Mouse (Mus musculus): ENCODE data around the gene Sectm1b. TPM values are rescaled to one million over a fixed set of nuclear protein-coding genes. Genes with fewer than 3 reads are reported as not detected.
A peak's percentile ranks its signal among the peaks of the same experiment; 100 is the strongest.
"Not testable (repeated sequence)": the region's sequence is repeated elsewhere in the genome, so short reads cannot be mapped to it uniquely, and the experiment has no call there.

Sectm1b gene
- polyA plus RNA-seq, 1 experiment from 2014 or later: not detected

DNA sequence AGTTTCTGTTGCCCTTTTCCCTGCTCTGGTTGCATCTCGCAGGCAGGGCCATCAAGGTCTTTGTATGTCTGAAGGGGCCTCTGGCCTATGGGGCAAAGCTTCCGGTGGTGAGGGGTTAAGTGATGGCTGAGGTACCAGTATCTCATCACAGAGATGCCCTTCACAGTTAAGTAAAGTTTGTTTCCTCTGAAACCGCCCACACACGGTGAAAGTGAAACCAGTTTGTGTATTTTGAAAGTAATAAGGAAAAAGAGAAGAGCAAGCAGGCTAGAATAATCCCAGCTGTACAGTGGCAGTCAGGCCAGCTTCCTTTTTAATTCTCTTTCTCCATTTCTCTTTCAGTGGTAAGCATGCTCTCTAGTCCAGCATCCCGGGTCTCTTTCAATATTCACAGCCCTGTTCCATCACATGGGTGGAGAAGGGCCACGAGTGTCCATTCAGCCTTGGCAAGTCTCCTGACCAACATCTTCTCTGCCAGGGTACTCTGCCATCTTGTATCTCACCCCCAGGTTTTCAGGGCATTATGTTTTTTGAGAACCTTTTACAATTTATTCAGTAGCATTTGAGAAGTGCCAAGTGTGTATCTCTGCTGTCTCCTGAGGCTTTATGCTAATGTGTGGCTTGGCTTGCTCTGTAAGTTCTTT, 19.6 kb upstream of the Sectm1b start:
- peak overlapping the region; percentile 27; the same call in 1 of the 2 replicates for H3K4me2 ChIP-seq
- H3K9ac ChIP-seq (ENCODE audit: low read depth, low read length): no peak overlapping the region
- H3K27me3 ChIP-seq (replicated peaks; ENCODE audit: control insufficient read depth, insufficient read depth, low read length): no peaks in the 10 kb centered on the region
- H3K4me1 ChIP-seq (replicated peaks; ENCODE audit: control insufficient read depth, insufficient read depth, low read length): 0 out of 2 replicates have a peak, but pooled peaks cover 2% of the 10 kb centered on the region
- ATAC-seq (replicated peaks; ENCODE audit: low FRiP score) (no peak), DNase-seq (ENCODE audit: low spot score) (no peak)
- H3K9me3 ChIP-seq (ENCODE audit: control insufficient read depth, low read length): no peaks in the 10 kb centered on the region
- H3K36me3 ChIP-seq (ENCODE audit: control insufficient read depth, insufficient read depth, low read length): no peaks in the 10 kb centered on the region
- 66% methylated on average over 6 of the region's 6 CpGs for WGBS
- no peak overlapping the region for H3K27ac ChIP-seq (ENCODE audit: low read depth, low read length)
- no peak overlapping the region for H3K4me3 ChIP-seq (ENCODE audit: low read depth, low read length)

DNA sequence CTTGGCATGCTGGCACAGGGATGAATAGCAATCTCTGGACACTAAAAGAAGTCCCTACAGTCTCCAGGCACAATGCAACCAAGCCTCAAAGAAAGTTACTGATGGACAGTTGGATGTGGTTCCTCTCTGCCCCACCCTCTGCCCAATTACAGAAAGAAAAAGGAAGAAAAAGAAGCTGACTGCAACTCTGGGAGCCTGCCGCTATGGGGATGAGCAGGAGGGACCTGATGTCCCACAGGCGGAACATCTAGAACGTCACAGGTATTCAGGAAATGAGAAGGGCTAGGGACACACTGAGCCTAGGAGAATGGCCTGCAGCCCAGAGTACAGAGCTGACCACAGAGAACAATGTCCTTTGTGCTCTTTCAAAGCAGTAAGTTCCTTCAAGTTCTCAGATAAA, 18.9 kb upstream of the Sectm1b start:
- Histone ChIP-seq H3K9ac (ENCODE audit: low read depth, low read length) (no peak overlapping the region), H3K4me1 (replicated peaks; ENCODE audit: control insufficient read depth, insufficient read depth, low read length) (0 out of 2 replicates have a peak, but pooled peaks cover 2% of the 10 kb centered on the region), H3K27me3 (replicated peaks; ENCODE audit: control insufficient read depth, insufficient read depth, low read length) (no peaks in the 10 kb centered on the region), H3K36me3 (ENCODE audit: control insufficient read depth, insufficient read depth, low read length) (no peaks in the 10 kb centered on the region), H3K4me3 (ENCODE audit: low read depth, low read length) (no peak overlapping the region), H3K4me2 (no peak overlapping the region), H3K27ac (ENCODE audit: low read depth, low read length) (no peak overlapping the region), H3K9me3 (ENCODE audit: control insufficient read depth, low read length) (no peaks in the 10 kb centered on the region)
- WGBS: 65% methylated on average over 3 of the region's 3 CpGs
- DNase-seq (ENCODE audit: low spot score) (no peak), ATAC-seq (replicated peaks; ENCODE audit: low FRiP score) (no peak)

DNA sequence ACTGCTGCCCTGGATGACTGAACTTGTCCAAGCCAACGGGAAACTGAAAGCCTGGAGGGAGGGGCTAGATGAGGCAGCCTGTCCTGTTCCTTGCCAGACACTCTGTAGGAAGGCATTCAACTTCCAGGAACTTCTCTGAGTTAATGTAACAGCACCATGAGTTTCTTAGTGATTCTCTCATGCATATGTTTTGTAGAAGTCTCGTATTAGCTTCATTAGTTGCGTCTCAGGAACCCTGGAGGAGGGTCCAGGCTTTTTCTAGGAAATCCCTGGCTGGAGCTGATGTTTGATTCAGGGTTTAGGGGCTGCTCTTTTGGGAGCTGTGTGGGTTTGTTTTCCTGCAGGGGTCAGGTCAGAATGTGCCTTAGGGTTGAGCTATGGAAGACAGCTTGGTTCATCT, 17.8 kb upstream of the Sectm1b start, which contains the start of gene Sectm1a:
TSS of gene Sectm1a (minus strand) at position 101 of the 400 bp plus-strand sequence.
- no peak within 1 kb of the TSS for H3K9ac ChIP-seq (ENCODE audit: low read depth, low read length)
- H3K9me3 ChIP-seq (ENCODE audit: control insufficient read depth, low read length): no peaks in the 10 kb centered on the region
- no peak for DNase-seq (ENCODE audit: low spot score)
- H3K4me1 ChIP-seq (replicated peaks; ENCODE audit: control insufficient read depth, insufficient read depth, low read length): 0 out of 2 replicates have a peak, but pooled peaks cover 2% of the 10 kb centered on the region
- H3K36me3 ChIP-seq (ENCODE audit: control insufficient read depth, insufficient read depth, low read length): no peaks in the 10 kb centered on the region
- H3K4me2 ChIP-seq: no peak within 1 kb of the TSS
- no peaks in the 10 kb centered on the region for H3K27me3 ChIP-seq (replicated peaks; ENCODE audit: control insufficient read depth, insufficient read depth, low read length)
- 64% methylated on average over 3 of the region's 3 CpGs for WGBS
- no peak within 1 kb of the TSS for H3K4me3 ChIP-seq (ENCODE audit: low read depth, low read length)
- H3K27ac ChIP-seq (ENCODE audit: low read depth, low read length): no peak within 1 kb of the TSS
- ATAC-seq (replicated peaks; ENCODE audit: low FRiP score): no peak

DNA sequence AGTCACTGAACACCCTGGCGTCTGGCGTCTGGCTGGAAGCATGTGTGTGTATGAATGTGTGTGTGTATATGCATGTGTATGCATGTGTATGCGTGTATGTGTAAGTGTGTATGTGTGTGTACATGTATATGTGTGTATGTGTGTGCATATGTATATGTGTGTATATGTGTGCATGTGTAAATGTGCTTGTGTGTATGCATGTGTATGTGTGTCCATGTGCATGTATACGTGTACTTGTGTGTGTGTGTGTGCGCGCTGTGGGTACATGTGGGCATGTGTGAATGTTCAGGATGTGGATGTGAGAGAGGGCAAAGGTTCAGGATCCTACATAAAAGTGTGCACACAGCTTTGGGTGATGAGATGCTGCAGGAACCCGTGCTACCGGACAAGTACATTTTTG, 17.0 kb upstream of the Sectm1b start:
- Histone ChIP-seq H3K36me3 (ENCODE audit: control insufficient read depth, insufficient read depth, low read length) (no peaks in the 10 kb centered on the region), H3K27ac (ENCODE audit: low read depth, low read length) (no peak overlapping the region), H3K4me1 (replicated peaks; ENCODE audit: control insufficient read depth, insufficient read depth, low read length) (0 out of 2 replicates have a peak, but pooled peaks cover 2% of the 10 kb centered on the region), H3K27me3 (replicated peaks; ENCODE audit: control insufficient read depth, insufficient read depth, low read length) (no peaks in the 10 kb centered on the region), H3K4me3 (ENCODE audit: low read depth, low read length) (no peak overlapping the region), H3K4me2 (no peak overlapping the region), H3K9ac (ENCODE audit: low read depth, low read length) (no peak overlapping the region), H3K9me3 (ENCODE audit: control insufficient read depth, low read length) (no peaks in the 10 kb centered on the region)
- DNase-seq (ENCODE audit: low spot score): no peak
- WGBS: 88% methylated on average over 8 of the region's 8 CpGs
- no peak for ATAC-seq (replicated peaks; ENCODE audit: low FRiP score)

DNA sequence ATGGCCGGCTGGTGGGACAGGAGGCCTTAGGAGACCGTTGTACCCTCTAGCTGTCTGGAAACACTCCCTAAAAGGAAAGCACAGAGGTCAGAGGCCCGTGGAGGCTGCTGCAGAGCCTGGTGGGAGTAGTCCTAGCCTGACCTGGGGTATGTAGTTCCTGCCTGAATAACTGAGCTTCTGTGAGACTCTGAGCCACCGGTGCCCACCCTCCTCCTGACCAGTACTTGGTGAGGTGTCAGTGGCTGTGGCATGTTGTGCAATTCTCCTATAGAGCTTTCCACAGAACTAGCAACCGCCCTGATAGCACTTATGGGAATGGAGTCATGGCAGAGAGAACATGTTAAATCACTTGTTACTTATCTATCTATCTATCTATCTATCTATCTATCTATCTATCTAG, 12.3 kb upstream of the Sectm1b start:
- ATAC-seq (replicated peaks; ENCODE audit: low FRiP score): no peak
- H3K4me1 ChIP-seq (replicated peaks; ENCODE audit: control insufficient read depth, insufficient read depth, low read length): no peaks in the 10 kb centered on the region
- DNase-seq (ENCODE audit: low spot score): no peak
- WGBS: 78% methylated on average over 5 of the region's 5 CpGs
- H3K27ac ChIP-seq (ENCODE audit: low read depth, low read length): no peak overlapping the region
- H3K9me3 ChIP-seq (ENCODE audit: control insufficient read depth, low read length): no peaks in the 10 kb centered on the region
- no peak overlapping the region for H3K9ac ChIP-seq (ENCODE audit: low read depth, low read length)
- H3K4me3 ChIP-seq (ENCODE audit: low read depth, low read length): no peak overlapping the region
- H3K36me3 ChIP-seq (ENCODE audit: control insufficient read depth, insufficient read depth, low read length): no peaks in the 10 kb centered on the region
- no peaks in the 10 kb centered on the region for H3K27me3 ChIP-seq (replicated peaks; ENCODE audit: control insufficient read depth, insufficient read depth, low read length)
- no peak overlapping the region for H3K4me2 ChIP-seq

DNA sequence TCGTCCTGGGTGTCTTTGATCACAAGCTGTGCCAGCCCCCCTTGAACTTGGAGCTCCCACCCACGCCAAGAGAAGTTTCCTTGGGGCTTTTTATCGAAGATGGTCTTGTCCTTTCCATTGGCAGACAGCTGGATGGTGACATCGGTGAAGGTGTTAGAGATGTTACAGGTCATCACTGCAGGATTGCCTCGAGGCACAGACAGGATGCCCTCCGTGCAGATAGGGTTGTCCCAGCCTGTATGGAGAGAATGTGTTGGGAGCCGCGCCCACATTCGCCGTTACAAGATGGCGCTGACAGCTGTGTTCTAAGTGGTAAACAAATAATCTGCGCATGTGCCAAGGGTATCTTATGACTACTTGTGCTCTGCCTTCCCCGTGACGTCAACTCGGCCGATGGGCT, 6.3 kb upstream of the Sectm1b start:
- H3K36me3 ChIP-seq (ENCODE audit: control insufficient read depth, insufficient read depth, low read length); H3K4me3 ChIP-seq (ENCODE audit: low read depth, low read length); H3K9ac ChIP-seq (ENCODE audit: low read depth, low read length); ATAC-seq (replicated peaks; ENCODE audit: low FRiP score); H3K27me3 ChIP-seq (replicated peaks; ENCODE audit: control insufficient read depth, insufficient read depth, low read length); H3K4me1 ChIP-seq (replicated peaks; ENCODE audit: control insufficient read depth, insufficient read depth, low read length); H3K27ac ChIP-seq (ENCODE audit: low read depth, low read length); H3K9me3 ChIP-seq (ENCODE audit: control insufficient read depth, low read length); H3K4me2 ChIP-seq; DNase-seq (ENCODE audit: low spot score): not testable (repeated sequence)
- WGBS: 88% methylated on average over 12 of the region's 16 CpGs

DNA sequence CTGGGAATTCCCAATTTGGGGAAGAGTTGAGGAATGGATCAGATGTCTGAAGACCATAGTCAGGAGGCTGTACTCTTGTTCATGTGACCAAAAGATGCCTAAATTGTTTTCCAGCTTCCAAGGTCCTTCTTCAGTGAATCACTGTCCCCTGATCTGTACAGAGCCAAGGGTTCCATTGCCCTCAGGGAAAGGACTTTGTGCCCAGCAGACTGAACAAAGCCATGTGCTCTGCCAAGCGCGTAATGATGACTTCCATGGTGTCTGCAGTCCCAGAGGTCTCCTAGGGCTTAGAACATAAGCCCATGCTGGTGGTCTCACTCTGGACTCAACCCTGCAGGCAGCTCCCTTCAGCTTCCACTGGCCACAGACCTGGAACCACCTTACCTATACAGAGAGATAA, 4.5 kb upstream of the Sectm1b start:
- Histone ChIP-seq H3K9ac (ENCODE audit: low read depth, low read length) (no peak overlapping the region), H3K36me3 (ENCODE audit: control insufficient read depth, insufficient read depth, low read length) (no peaks in the 10 kb centered on the region), H3K4me2 (no peak overlapping the region), H3K9me3 (ENCODE audit: control insufficient read depth, low read length) (no peaks in the 10 kb centered on the region), H3K4me1 (replicated peaks; ENCODE audit: control insufficient read depth, insufficient read depth, low read length) (no peaks in the 10 kb centered on the region), H3K4me3 (ENCODE audit: low read depth, low read length) (no peak overlapping the region), H3K27ac (ENCODE audit: low read depth, low read length) (no peak overlapping the region), H3K27me3 (replicated peaks; ENCODE audit: control insufficient read depth, insufficient read depth, low read length) (no peaks in the 10 kb centered on the region)
- ATAC-seq (replicated peaks; ENCODE audit: low FRiP score) (no peak), DNase-seq (ENCODE audit: low spot score) (no peak)
- WGBS: 94% methylated on average over 2 of the region's 2 CpGs

DNA sequence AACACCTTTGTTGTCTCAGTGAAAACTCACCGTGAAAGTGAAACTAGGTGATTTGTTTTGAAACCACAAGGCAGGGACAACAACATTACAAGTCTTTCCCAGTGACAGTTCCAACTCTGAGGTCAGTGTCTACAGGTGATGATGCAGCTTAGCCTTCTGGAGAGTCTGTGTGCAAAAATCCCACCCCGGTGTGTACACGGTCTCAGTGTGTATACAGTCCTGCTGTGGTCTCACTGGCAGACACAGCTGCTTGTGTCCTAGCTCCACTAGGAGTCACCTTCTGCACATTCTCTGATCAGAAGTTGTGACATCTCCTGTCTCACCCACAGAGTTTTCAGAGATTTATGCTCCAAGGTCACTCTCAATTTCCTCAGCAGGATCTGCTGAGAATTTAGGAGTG, 828 bp upstream of the Sectm1b start:
- DNase-seq (ENCODE audit: low spot score) (no peak), ATAC-seq (replicated peaks; ENCODE audit: low FRiP score) (no peak)
- no peaks in the 10 kb centered on the region for H3K9me3 ChIP-seq (ENCODE audit: control insufficient read depth, low read length)
- H3K27ac ChIP-seq (ENCODE audit: low read depth, low read length): no peak overlapping the region
- H3K9ac ChIP-seq (ENCODE audit: low read depth, low read length): no peak overlapping the region
- no peaks in the 10 kb centered on the region for H3K27me3 ChIP-seq (replicated peaks; ENCODE audit: control insufficient read depth, insufficient read depth, low read length)
- H3K36me3 ChIP-seq (ENCODE audit: control insufficient read depth, insufficient read depth, low read length): no peaks in the 10 kb centered on the region
- 68% methylated on average over 3 of the region's 3 CpGs for WGBS
- H3K4me1 ChIP-seq (replicated peaks; ENCODE audit: control insufficient read depth, insufficient read depth, low read length): no peaks in the 10 kb centered on the region
- no peak overlapping the region for H3K4me3 ChIP-seq (ENCODE audit: low read depth, low read length)
- no peak overlapping the region for H3K4me2 ChIP-seq

DNA sequence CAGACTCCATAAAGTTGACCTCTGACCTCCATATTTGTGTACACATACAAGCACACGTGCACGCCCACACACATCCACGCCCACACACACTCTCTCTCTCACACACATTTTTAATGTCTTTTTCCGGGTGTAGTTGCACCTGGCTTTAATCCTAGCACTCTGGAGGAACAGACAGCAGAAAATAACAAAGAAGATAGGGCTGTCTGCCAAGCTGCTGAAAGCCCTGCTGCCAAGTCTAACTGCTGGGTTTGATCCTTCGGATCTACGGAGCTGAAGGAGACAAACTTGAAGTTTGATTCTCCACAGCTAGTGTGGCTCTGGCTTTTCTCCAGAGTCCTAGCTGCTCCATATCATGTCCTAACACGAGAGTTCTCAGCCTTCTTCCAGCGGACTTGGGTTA, 1.8 kb downstream of the Sectm1b start:
- ATAC-seq (replicated peaks; ENCODE audit: low FRiP score) (no peak), DNase-seq (ENCODE audit: low spot score) (no peak)
- H3K9ac ChIP-seq (ENCODE audit: low read depth, low read length): no peak overlapping the region
- H3K27me3 ChIP-seq (replicated peaks; ENCODE audit: control insufficient read depth, insufficient read depth, low read length): no peaks in the 10 kb centered on the region
- WGBS: 73% methylated on average over 8 of the region's 8 CpGs
- no peak overlapping the region for H3K4me3 ChIP-seq (ENCODE audit: low read depth, low read length)
- H3K9me3 ChIP-seq (ENCODE audit: control insufficient read depth, low read length): no peaks in the 10 kb centered on the region
- no peak overlapping the region for H3K4me2 ChIP-seq
- no peaks in the 10 kb centered on the region for H3K36me3 ChIP-seq (ENCODE audit: control insufficient read depth, insufficient read depth, low read length)
- no peak overlapping the region for H3K27ac ChIP-seq (ENCODE audit: low read depth, low read length)
- no peaks in the 10 kb centered on the region for H3K4me1 ChIP-seq (replicated peaks; ENCODE audit: control insufficient read depth, insufficient read depth, low read length)
